Mouse (Mus musculus) retina, postnatal 1 day (tissue): ENCODE results near the gene Trappc6b.
A peak's percentile ranks its signal among the peaks of the same experiment; 100 is the strongest.
"Not testable (repeated sequence)": the region's sequence is repeated elsewhere in the genome, so short reads cannot be mapped to it uniquely, and the experiment has no call there.

Source experiments
- DNase-seq: peaks from one replicate; pipeline ENCODE4 v3.0.0-alpha.2; 2012

Trappc6b gene

DNA sequence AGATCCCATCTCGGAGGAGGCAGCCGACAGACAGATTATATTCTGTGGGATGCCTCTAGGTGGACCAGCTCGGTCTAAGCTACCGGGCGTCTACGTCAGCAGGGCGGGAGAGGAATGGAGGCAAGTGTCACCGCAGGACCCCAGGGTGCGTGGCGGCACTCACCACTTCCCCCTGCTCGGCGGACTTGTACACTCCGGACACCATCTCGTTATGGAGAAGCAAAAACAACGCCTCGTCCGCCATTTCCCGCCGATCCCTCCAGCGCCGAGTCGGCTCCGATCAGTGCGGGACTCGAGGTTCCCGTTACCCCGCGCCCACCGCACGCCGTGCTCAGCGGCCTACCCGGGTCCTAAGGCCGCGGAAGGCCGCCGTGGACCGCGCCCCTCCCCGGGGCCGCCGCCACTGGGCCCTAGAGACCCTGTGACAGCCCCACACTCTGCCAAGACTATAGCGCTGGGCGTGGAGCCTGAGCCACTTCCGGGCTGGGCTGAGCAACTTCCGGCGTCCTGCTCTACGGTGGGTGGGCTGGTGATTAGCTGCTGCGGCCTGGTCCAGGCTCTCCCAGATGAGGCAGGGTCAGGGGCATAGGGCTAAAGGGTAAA lies at the start of gene Trappc6b:
TSS of gene Trappc6b (minus strand) at position 480 of the 603 bp plus-strand sequence.
- DNase-seq = peak; percentile 92

DNA sequence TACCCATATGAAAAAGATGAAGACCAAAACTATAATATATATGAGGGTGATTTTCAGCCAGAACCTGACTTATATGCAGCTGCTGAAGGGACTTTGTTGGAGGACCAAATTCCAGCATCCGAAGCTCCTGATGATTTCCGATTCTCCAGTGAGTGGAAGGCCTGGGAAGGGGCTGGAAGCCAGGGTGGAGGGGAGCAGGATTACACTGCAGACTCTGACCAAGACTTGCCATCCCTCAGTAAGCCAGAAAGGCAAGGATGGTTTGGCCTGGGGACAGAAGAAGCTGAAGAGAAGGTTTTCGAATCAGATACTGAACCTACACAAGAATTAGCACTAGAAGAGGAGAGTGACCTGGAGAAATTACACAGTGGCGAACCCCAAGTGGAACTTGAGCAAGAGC lies 46.7 kb upstream of the Trappc6b start:
- no peak for DNase-seq

DNA sequence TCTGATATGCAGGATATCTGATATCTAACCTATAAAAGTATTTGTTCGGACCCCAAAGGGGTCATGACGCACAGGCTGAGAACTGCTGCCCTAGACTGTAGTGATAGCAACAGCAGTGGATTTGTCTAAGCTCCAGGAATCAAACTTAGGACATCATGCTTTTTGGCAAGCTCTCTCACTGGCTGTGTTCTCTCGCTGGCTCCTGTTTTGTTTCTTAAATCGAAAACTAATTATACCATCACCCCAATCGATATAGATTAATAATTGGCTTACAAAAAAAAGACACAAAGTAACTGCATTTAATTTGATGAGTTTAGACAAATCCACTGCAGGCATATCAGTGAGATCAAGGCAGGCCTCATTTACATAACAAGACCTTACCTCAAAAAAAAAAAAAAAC lies 45.2 kb upstream of the Trappc6b start:
- DNase-seq = no peak

- DNase-seq = no peak
Measured at GRCm38 (mm10) chr12:59105914-59106313, 44.6 kb upstream of the Trappc6b start.

DNA sequence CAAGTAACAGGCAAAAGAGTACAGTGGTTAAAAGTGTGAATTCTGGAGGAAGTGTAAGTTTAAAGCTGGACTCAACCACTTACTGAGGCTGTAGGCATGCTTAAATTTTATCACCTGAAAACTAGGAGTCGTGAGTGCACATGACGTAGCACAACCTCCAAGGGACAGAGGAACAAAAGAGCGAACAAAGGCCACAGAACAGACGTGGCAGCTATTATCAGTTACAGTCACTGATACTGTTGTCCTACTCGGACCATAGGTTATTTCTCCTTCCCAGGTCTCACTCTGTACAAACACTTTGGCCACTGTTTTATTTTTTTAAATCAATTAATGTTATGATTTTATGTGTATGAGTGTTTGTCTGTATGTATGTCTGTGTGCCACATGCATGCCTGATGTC lies 43.5 kb upstream of the Trappc6b start:
- DNase-seq = no peak

DNA sequence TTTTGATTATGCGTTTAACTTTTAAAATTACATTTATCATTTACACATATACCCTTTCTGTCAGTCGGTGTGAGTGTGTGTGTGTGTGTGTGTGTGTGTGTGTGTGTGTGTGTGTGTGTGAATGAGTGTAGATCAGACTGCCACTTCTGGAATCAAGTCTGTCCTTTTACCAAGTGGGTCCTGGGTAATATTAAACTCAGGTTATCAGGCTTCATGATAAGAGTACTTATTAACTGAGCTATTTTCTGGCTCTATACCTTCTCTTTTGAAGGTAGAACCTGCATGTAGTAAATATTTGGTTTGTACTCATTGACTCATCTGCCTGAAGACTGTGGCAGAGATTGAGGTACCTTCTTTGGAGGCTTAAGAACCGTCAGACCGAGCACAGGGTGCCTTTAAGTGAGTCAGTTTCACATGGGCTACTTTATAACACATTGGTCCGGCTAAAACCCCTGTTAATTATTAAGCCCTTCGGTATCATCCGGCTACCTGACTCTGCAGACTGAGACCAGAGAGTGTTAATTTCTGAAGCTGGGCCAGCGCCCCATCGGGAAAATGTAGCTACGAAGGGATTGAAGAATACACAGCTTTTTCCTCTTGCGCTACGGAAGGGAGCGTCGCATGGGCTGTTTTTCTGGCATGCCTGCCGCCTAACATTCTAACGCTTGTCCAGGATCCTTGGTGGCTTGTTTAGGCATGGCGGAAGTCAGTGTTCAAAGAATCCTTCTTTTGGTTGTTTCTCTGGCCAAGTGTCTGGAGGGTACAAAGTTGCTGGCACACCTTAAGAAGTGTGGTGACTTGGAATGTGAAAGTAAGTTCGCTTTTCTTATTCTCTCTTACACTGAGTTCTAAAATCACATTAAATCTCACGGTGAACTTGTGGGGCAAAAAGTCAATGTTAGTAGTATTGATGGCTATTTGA lies 34.1 kb upstream of the Trappc6b start, which contains the start of gene Mia2:
TSS of gene Mia2 (plus strand) at position 696 of the 922 bp plus-strand sequence.
- DNase-seq = no peak

- no peak for DNase-seq
Measured at GRCm38 (mm10) chr12:59093543-59093942, 32.3 kb upstream of the Trappc6b start.

GRCm38 (mm10) chr12:59086171-59086570 lies 24.9 kb upstream of the Trappc6b start:
- no peak for DNase-seq

DNA sequence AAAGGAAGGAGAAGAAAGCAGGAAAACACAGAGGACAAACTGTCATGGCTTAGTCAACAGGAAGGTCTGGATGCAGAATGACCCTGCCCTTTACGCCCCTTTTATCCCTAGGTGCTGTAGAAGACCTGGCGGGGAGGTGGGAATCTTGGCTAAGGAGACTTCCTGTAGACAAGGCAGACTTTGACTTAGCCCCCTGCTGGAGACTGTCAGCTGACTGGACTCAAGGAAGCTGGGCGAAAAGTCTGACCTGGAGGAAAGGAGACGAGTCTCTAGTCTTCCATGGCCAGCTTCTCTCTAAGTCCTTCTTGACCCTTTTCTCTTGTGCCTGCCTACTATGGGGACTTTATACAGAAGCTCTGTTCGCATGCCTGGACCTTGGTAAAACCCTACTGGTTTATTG lies 23.2 kb upstream of the Trappc6b start:
- no peak for DNase-seq

- DNase-seq = no peak
Measured at GRCm38 (mm10) chr12:59080461-59080860, 19.2 kb upstream of the Trappc6b start.

GRCm38 (mm10) chr12:59077883-59078282 lies 16.6 kb upstream of the Trappc6b start:
- DNase-seq = no peak

DNA sequence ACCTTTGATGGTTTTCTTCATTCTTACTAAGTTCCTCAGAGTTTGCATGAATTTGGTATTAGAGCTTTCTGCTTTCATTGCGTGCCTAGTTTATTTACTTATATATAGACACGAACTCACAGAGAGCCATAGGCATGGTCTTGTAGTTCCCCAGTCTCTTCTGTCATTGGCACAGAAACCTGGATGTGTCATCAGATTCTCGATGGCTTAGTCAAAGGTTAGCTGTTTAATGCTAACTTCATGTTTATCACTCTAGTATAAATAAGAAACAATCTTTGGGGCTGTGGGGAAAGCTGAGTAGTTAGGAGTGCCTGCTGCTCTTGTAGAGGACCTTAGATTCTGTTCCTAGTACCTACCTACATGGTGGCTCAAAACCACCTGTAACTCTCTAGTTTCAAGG lies 15.7 kb upstream of the Trappc6b start:
- no peak for DNase-seq

DNA sequence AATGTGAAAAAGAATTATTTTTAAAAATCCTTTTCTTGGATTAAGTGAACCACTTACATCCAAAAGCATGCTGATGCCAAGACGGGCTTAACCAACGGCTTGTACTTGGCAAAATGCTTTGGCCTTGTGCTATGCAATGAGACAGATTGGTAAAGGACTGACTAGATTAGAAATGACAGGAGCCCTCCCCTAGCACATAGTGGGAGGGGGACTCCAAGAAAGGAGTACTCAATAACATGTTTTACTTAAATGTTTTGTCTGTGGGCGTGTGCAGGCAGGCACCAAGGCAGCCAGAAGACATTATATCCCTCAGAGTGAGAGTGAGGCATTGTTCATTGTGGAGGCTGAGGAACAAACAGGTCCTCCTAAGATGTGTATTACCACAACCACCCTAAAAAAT lies 12.8 kb upstream of the Trappc6b start:
- no peak for DNase-seq

DNA sequence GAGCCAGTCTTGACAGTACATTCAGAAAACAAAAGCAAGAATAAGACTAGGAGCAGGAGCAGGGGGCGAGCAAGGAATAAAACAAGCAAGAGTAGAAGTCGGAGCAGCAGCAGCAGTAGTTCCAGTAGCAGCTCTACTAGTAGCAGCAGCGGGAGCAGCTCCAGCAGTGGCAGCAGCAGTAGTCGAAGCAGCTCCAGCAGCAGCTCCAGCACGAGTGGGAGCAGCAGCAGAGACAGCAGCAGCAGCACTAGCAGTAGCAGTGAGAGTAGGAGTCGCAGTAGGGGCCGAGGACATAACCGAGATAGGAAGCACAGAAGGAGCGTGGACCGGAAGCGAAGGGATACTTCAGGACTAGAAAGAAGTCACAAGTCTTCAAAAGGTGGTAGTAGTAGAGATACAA lies 11.0 kb upstream of the Trappc6b start:
- no peak for DNase-seq

DNA sequence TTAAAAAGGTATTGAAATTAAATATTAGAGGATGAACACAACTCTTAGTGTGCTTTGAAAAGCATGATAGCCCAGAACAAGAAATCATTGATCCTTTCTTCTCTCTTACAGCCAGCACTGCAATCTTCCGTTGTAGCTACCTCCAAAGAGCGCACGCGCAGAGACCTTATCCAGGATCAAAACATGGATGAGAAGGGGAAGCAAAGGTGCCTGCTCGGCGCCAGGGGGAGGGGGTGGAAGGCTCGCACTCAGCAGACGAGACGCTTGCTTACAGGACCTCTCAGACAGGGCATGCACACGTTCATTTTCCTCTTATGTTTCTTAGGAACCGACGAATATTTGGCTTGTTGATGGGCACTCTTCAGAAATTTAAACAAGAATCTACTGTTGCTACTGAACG lies 7.5 kb upstream of the Trappc6b start:
- no peak for DNase-seq

DNA sequence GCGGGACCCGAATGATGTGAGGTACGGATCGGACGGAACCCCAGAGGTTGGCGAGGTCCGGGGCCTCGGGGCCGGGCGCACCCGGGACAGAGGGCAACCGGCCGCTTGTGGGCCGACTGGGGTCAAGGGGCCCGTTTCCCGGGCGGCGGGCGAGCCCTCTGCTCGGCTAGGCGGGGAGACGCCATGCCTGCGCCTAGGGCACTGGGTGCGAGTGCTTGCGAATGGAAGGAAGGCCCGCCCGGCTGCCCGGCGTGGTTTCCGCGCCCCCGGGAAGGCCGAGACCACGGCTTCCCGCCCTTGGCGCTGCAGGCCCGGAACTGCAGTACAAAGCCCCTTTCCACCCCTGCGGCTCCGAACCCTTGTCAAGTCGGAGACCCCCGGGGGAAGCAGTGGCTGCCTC lies 5.8 kb upstream of the Trappc6b start:
- no peak for DNase-seq

DNA sequence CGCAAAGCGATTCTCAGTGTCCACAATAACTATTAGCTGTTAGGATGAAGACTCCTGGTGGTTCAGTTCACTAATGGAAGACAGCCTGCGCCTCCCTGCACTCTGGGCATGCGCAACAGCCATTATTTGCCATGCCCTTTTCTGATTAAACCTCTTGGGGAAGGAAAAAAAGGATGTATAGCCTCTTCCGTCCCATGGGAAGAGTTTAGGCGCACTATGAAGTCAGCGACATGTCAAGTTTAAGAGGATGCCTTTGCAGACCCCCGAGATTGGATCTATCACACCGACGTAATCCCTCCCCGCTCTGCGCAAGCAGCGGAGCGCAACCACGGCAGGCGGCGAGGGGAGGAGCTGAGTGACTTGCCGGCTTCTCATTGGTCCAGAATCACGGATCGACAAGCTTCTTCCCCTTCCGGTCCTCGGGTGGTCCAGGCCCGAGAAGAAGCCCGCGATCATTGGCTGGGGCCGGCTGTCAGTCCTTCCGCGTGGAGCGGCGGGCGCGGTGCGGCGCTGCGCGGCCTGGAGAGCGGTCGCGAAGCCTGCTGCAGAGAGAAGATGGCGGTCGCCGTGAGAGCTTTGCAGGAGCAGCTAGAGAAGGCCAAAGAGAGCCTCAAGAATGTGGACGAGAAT lies 5.3 kb upstream of the Trappc6b start, which contains the start of gene Pnn:
TSS of gene Pnn (plus strand) at position 437 of the 630 bp plus-strand sequence.
- DNase-seq = peak; percentile 99

DNA sequence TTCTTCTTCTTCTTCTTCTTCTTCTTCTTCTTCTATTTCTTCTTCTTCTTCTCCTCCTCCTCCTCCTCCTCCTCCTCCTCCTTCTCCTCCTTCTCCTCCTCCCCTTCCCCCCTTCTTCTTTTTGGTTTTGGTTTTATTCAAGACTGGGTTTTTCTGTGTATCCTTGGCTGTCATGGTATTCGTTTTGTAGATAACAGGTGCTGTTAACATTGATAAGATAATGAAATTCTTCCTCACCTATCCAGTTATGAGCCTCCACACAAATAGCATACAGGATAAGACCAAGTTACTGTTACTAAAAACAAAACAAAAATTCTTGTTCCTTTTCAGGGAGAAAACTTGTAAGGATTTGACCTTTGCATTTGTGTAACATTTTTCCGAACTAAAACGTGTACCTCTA lies 4.5 kb upstream of the Trappc6b start:
- DNase-seq = no peak

DNA sequence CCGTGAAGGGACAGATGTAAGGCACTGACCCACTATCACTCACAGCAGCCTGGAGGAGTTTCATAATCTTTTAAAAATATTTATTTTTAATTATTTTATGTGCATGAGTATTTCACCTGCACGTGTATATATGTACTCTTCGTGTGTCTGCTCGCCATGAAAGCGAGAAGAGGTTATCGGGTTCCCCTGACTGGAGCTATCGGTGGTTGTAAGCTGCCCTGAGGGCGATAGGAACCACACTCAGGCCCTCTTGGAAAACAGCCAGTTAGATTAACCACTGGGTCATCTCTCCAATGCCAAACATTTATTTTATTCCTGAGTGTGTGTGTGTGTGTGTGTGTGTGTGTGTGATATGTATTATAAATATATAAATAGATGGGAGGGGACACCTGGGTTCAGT lies 3.6 kb upstream of the Trappc6b start:
- DNase-seq = no peak

DNA sequence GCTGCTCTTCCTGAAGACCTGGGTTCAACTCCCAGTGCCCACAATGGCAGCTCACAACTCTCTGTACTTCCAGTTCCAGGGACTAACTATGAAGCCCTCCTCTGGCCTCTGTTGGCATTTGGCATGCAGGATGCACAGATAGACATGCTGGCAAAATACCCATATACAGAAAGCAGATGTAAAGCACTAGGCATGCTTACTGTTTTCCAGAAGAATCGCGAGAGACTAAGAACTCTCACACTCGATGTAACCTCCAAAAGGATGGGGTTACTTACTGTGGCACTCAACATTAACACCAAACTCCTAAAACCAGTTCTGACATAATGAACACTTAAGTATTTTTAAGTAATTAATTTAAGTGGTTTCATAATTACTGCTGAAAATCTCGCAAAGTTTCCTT lies 950 bp downstream of the Trappc6b start:
- no peak for DNase-seq

- DNase-seq = not testable (repeated sequence)
Measured at GRCm38 (mm10) chr12:59058242-59058641, 3.0 kb downstream of the Trappc6b start.

- no peak for DNase-seq
Measured at GRCm38 (mm10) chr12:59056222-59056621, 5.0 kb downstream of the Trappc6b start.

- no peak for DNase-seq
Measured at GRCm38 (mm10) chr12:59055196-59055850, 5.9 kb downstream of the Trappc6b start.
